Mouse (Mus musculus) heart, postnatal 10 days (tissue): ENCODE measurements around the gene Dkk1. TPM values are rescaled to one million over a fixed set of nuclear protein-coding genes. Genes with fewer than 3 reads are reported as not detected.
"Not testable (repeated sequence)": the region's sequence is repeated elsewhere in the genome, so short reads cannot be mapped to it uniquely, and the experiment has no call there.

Experiments used
- DNase-seq, 2 experiments: peaks; one replicate each; pipeline ENCODE4 v3.0.0; 2021
- intact Hi-C: fragments of 180-260 bp; cut with DNase I; formaldehyde crosslinking; loops from one replicate; pipeline ENCODE4 v1.15.1; 2025
- total RNA-seq, 2 experiments: library from RNA; stranded (reverse); gene quantifications; 2 replicates each; pipeline ENCODE4 v1.2.3; 2021

The Dkk1 gene
- not detected for total RNA-seq

DNA sequence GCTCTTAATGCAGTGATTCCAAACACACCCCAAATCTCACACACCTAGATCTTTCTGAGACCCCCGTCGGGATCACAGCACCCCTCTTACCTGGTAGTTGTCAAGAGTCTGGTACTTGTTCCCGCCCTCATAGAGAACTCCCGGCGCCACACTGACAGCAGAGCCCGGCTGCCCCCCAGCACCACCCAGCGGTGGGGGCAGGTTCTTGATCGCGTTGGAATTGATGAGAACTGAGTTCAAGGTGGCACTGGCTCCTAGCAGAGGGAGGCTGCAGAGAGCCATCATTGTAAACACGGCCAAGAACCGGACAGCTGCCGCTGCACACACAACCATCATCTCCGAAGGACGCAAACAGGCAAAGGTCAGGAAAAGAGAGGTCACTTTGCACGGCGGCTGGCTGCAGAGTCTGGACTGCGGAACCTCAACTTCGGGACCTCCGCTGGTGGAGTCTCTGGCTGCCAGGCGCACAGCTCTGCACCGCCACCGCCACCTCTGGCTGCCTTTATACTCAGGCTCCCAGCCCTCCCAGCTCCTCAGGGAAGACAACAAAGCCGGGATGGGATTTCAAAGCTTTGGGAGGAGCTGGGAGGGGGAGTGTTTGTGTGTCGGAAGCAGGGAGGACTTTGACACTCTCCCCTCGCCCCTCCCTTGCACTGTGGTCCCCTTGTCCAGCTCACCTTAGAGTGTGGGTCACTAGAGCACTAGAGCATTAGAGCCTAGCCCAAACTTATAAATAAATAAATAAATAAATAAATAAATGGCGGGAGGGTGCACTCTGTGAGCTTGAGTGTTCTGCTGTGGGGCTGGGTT, at the start of gene Dkk1:
Dkk1 (minus strand) TSS at position 622 of the 810 bp plus-strand sequence.
- peak; percentile 9 to 22 for DNase-seq
- intact Hi-C loops: no loop called here

DNA sequence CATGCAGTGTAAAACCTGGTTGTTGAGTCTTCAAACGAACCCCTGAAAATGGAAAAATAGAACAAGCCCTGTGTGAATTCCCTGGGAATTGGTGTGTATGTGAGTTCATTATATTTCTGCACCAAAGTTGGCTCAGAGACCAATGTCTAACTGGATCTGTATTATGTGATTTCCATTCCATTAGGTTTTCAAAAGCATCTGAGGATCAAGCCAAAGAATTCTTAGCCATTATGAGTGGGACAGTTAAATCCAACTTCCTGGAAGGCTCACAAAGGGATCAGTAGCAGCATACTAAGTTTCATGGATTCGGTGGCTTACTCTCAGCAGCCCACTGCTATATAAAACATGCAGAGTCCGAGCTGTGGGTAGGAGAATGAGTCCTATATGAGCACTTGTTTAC, 36.9 kb upstream of the Dkk1 start:
- intact Hi-C loops: no loop called here
- no peak for DNase-seq

DNA sequence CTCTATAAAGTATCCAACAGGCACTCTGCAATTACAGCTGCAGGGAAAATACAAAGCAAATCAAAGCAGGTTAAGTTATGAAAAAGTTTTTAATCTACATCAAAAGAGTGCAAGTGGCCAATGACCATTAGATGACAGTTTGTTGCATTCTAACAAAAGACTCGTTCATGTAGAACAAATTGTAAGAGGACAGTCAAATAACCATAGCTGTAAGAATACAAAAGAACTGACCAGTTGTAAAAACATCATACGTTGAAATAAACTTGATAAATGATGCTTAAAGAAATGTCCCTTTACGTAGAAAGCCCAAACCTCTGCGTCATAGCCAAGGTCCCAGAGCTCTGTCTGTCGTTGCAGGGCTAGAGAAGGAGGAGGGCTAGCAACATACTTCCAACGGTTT, 15.1 kb upstream of the Dkk1 start:
- no peak for DNase-seq
- intact Hi-C loops: no loop called here

DNA sequence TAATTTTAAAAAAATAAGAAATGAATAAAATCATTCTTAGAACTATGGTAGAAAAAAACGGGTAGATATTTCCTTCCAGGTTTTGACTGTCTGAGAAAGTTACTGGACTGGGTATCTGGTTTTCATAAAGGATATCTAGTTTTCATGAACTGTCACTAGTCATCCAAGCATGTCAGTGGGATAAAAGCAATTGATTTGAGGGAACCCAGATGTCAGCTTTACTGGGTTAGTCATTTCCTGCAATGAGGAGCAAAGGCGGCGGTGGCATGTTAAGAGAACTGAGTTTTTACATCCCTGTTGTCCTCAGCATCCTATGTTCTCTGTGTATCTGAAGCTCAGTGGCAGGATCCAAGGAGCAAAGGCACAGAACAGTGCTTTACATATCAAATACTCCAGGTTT, 14.4 kb upstream of the Dkk1 start:
- no peak for DNase-seq
- intact Hi-C loops: no loop called here

DNA sequence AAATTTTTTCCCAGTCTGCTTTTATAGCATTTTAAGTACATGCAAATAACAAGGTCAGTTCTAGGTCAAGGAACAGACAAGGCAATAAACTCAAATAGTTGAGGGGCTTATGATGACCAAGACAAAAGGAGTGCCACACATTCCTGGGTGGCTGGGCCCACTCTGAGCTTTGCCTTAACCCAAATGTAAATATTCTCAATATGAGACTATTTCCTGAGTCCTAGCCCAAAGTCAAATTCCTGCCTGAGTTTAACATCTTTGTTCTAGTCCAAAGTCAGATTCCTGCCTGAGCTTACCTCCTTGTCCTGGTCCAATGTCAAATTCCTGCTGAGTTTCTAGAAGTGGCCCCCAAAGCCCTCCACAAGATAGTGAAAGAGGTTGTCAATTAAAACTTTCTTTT, 8.6 kb upstream of the Dkk1 start:
- DNase-seq: no peak
- intact Hi-C loops: loop anchor here (10.0 kb wide), 2 partner anchors 1207 to 1407 kb away; partner anchors contain the start of gene Prkg1

DNA sequence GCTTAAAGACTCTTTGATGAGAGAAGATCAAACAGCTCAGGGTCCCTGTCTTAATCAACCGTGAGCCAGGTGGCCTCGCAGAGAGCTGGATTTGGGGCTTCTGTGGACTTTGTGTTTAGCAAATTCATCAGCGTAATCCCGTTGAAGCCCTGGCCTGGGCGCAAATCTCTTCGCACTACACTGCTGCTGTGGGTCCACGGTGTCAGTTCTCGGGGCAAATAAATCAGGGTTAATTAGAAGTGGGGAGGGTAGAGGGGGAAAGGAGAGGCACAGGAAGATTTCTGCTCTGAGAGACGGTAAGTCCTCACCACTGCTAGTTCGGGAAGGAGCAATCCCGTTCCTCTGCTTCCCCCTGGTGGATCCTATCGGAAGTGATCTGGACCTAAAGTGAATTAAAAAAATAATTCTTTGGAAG, 5.0 kb upstream of the Dkk1 start:
- peak; percentile 67 to 85 for DNase-seq
- intact Hi-C loops: loop anchor here (1.0 to 10.0 kb wide), 7 partner anchors 127 to 1410 kb away; partner anchors contain the start of gene Prkg1

DNA sequence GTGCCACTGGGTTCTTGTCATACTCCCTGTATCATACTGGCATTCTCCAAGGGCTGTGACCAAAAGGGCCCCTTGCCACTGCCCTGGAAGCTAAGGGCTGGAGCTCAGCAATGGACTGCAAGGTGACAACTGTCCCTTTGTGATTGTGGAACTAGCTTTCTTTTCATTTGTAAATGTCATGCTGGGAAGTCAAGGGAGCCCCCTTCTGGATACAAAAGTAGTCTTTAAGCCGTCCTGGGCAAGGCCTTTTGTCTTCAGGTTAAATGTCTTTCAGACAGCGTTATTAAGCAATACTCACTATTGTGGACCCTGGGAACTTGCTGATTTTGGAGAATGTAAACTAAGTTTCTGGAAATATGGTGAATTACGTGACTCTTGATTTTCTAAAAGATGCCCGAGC, 4.3 kb upstream of the Dkk1 start:
- intact Hi-C loops: loop anchor here (1.0 to 10.0 kb wide), 7 partner anchors 126 to 1411 kb away; partner anchors contain the start of gene Prkg1
- DNase-seq: no peak

DNA sequence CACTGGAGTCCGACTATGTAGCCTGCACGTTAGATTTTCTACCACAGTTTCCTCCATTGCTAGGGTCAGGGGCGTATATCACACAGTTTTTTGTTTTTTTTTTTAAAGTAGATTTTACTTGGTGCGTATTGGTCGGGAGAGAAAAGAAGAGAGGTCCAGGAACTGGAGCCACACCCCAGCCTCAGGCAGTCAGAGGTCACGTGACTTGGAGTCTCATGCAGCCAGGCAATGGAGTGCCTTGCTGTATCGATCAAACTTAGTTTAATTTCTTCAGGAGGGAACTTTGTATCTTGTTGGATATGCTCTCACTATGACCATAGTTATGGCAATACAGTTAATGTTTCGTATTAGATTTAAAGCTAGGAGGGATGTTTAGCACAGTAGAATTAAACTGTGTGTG, 2.8 kb upstream of the Dkk1 start:
- DNase-seq: no peak
- intact Hi-C loops: loop anchor here (5.0 to 10.0 kb wide), 4 partner anchors 125 to 1413 kb away; partner anchors contain the start of gene Prkg1

DNA sequence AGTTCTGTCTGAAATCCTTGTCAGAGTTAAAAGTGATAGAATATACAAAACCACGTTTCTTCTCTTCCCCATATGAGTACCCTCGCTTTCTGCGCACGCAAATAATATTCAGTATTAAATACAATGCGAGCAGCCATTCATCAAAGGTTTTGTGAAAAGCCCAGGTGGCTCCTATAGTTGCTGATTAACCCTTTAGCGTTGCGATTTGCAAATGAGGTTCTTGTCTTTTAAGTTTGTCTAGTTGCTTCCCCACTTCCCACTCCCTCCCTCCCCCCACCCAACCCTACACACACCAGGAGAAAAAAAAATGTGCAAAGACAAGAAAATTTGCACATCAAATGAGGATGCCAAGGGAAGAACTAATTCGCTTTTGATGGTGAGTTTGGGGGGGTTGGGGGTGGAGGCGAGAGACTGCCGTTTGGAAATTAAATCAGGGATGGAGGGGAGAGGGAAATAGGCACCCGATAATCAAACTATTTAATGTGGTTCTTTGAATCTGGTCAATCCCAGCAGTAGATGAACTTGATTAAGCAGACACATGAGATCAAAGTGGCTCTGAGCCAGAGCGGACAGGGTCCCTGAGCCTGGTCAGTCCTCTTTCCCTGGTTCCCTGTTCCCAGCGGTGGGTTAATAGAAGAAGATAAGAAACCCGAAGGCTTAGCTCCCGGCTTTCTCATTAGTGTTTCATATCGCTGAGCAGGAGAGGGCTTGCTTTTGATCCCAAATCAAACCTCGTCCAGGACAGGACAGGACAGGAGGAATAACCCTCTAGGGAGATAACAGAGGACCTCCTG, 586 bp upstream of the Dkk1 start:
- DNase-seq: no peak
- intact Hi-C loops: loop anchor here (5.0 to 10.0 kb wide), 4 partner anchors 123 to 1415 kb away; partner anchors contain the start of gene Prkg1

DNA sequence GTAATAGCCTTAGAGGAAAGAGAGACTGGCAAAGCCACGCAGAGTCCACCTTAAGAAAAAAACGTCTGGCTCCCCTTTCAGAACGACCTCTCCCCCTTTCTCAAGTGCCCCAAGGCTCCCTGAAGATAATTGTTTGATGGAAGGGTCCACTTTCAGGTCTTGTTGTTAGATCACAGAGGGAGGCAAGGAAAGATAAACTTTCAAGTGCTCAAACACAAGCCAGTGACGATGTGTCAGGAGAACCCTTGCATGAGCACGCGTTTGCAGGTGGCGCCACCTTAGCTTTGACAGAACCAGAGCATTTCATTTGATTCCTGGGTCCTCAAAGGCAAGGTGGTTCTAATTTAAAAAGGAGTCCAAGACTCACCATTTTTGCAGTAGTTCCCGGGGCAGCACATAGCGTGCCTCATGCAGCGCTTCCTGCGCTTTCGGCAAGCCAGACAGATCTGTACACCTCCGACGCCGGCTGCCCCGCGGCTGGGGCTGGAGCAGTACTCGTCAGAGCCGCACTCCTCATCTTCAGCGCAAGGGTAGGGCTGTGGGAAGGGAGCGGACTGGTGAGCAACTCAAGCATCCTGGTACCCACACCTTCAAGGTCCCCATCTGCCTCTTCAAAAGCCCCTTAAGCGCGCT, 938 bp downstream of the Dkk1 start:
- intact Hi-C loops: no loop called here
- DNase-seq: no peak

DNA sequence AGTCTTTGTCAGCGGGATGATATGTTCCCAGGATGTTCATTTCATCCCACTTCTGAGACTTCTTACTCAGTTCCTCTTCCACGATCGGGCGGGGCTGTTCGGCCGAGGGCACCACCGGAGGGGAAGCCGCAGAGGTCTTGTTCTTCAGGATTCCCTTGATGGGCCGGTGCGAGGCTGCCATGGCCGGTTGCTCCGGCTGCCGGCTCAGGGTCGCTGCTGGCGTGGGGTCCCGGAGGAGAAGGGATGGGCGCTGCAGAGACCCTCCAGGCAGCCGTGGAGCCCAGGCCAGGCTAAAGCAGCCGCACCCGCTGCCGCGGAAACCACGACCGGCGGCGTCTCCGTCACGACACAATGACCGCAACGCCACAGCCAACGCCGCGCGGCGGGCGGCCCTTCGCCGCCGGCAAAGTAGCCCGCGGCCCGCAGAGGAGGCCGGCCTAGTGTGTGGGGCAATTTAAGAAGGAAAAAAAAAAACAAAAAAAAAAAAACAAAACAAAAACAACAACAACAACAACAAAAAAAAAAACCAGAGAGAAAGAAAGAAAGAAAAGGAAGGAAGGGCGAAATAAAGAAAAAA, 10.0 kb downstream of the Dkk1 start:
- intact Hi-C loops, DNase-seq: not testable (repeated sequence)

DNA sequence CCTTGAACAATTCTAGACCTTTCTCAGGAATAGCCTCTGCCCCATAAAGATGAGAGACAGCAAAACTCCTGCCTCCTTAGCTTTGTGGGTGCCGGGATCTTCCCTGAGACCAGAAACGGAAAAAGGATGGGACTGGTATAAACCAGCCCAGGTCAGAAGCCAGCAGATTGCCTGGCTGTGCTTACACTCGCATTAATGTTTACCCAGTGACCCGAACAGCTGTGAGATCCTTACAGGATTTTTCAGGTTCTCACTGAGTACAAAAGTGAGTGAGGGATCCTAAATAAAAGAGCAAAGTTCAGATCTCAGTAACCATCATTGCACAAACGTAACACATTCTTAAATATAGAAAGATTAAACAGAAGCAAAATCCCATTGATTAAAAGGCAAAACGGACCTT, 32.7 kb downstream of the Dkk1 start:
- DNase-seq: no peak
- intact Hi-C loops: no loop called here

DNA sequence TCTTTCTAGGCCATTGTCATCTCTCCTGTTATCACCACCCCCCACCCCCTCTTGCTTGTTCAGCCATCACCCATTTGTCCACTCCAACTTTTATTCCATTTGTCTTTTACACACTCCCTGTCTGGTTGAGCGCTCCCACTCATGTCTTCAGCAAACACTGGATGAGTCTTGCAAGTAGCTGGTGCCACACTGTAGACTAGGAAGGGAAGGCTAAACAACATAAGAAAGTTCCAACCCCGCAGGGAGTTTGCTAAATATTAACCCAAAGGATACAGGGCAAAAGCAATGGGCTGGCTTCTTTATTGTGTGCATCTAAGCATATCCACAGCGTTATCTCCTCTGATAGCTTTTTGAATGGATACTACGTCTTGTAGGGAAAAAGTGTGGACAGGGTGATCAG, 39.0 kb downstream of the Dkk1 start:
- intact Hi-C loops: no loop called here
- no peak for DNase-seq

DNA sequence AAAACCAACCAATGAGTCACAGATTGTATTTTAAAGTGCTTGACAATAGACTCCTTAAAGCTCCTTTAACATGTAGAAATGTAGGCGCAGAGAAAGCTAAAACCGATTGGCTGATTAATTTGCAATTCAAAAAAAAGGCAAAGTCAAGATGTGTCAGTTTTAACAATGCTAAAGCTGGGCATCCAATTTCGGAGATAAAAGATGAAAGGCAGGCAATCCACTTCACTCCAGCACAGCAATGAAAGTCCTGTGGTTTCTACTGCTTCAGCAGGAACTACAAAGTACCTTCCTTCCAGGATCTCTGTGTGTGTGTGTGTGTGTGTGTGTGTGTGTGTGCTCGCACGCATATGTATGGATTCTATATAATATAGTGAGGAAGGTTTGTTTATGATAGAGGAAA, 44.0 kb downstream of the Dkk1 start:
- intact Hi-C loops: no loop called here
- no peak for DNase-seq
